Comparison of ENCODE assay signal across 9 mouse cellular contexts in the genomic region with DNA sequence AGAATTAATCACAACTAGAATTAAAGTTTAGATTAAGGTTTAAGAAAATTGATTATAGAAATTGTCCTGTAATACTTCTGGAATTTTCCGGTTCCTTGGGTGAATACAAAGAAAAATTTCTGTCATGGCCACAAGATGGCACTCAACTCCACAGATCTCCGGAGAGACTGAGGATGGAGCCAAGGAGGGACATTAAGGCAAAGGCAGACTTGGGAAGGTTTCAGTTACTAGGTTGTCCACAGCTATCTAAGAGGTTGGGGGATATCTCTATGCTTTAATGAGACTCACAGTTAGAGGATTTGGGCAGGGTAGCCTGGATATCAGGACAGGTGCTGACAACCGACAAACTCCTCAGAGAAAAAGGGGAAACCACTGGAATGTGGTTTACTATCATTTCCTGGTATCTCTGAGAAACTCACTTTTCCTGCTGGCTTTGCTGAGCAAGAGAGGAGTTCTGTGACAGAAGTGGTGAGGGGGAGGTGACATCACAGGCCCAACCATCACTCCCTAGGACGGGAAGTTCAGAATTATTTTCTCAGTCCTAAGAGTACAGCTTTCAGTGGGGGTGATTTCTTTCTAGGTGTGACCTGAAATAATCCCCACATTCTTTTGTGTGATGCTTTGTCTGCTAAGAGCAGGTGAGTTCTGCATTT. TPM values are rescaled to one million over a fixed set of nuclear protein-coding genes. Genes with fewer than 3 reads are reported as not detected.
A peak's percentile ranks its signal among the peaks of the same experiment; 100 is the strongest.
DNase-seq lines count a peak whose midpoint lies in the region; ATAC-seq and TF ChIP-seq lines count a peak whose summit lies in the region.
"Had no signal": no experiment of that assay in that cellular context is flagged by ENCODE, and none has a peak within 500 bp of the region (broad histone marks: within the 10 kb centered on the region; RNA-seq: fewer than 3 reads in every experiment).

No protein-coding gene starts in this region.

- no peak for TF ChIP-seq POLR2A in kidney, adult 2 months (IDR thresholded peaks at IDR 0.05; ENCODE audit: low read depth, low read length)

- no peak overlapping the region for H3K4me2 ChIP-seq in kidney, embryonic 14.5 days (replicated peaks; ENCODE audit: low read depth, low read length)

- H3K4me3 ChIP-seq in kidney, adult 2 months (ENCODE audit: insufficient read depth, low read depth, low read length), result no peak overlapping the region
- H3K4me3 ChIP-seq in kidney, embryonic 14.5 days (ENCODE audit: low read length), result no peak overlapping the region
- no peak overlapping the region for H3K4me3 ChIP-seq in E14TG2a.4 (replicated peaks; ENCODE audit: low read length)
- H3K4me3 ChIP-seq in heart, embryonic 10.5 days, result no peak overlapping the region

- H3K9me3 ChIP-seq in kidney, embryonic 14.5 days (ENCODE audit: control insufficient read depth, low read length), result no peaks in the 10 kb centered on the region
- H3K9me3 ChIP-seq in E14TG2a.4 (ENCODE audit: low read length), result no peaks in the 10 kb centered on the region
- H3K9me3 ChIP-seq in heart, embryonic 10.5 days, result no peaks in the 10 kb centered on the region

- no peaks in the 10 kb centered on the region; the same call in 1 of the 2 replicates for H3K27me3 ChIP-seq in kidney, adult 2 months (replicated peaks; ENCODE audit: control insufficient read depth, insufficient read depth, low read length)
- no peaks in the 10 kb centered on the region for H3K27me3 ChIP-seq in kidney, embryonic 14.5 days (ENCODE audit: control insufficient read depth, insufficient read depth, low read length)
- peaks cover 16% of the 10 kb centered on the region for H3K27me3 ChIP-seq in E14TG2a.4 (ENCODE audit: insufficient read depth, low read length)
- H3K27me3 ChIP-seq in heart, embryonic 10.5 days (ENCODE audit: insufficient read depth, poor library complexity, severe bottlenecking), result no peaks in the 10 kb centered on the region

- no peak for ATAC-seq in kidney, embryonic 14.5 days (ENCODE audit: low FRiP score, low TSS enrichment)
- ATAC-seq in megakaryocyte-erythroid progenitor cell, adult 5-6 weeks (replicated peaks; ENCODE audit: low FRiP score, low TSS enrichment, poor library complexity, severe bottlenecking), result peak; percentile 82

- WGBS in kidney, adult 2 months, result 42% methylated on average over 4 of the region's 4 CpGs
- WGBS in kidney, embryonic 14.5 days, result 47% methylated on average over 4 of the region's 4 CpGs
- 39% methylated on average over 4 of the region's 4 CpGs for WGBS in heart, embryonic 10.5 days

- H3K36me3 ChIP-seq in kidney, adult 2 months (ENCODE audit: control insufficient read depth, insufficient read depth, low read length), result no peaks in the 10 kb centered on the region
- H3K36me3 ChIP-seq in kidney, embryonic 14.5 days (ENCODE audit: control insufficient read depth, insufficient read depth, low read length), result no peaks in the 10 kb centered on the region
- no peaks in the 10 kb centered on the region for H3K36me3 ChIP-seq in E14TG2a.4 (ENCODE audit: insufficient read depth, low read length)
- H3K36me3 ChIP-seq in heart, embryonic 10.5 days, result no peaks in the 10 kb centered on the region

- H3K4me1 ChIP-seq in kidney, adult 2 months (ENCODE audit: control insufficient read depth, insufficient read depth, low read length), result no peaks in the 10 kb centered on the region
- no peaks in the 10 kb centered on the region for H3K4me1 ChIP-seq in kidney, embryonic 14.5 days (ENCODE audit: control insufficient read depth, insufficient read depth, low read length)
- no peaks in the 10 kb centered on the region for H3K4me1 ChIP-seq in E14TG2a.4 (replicated peaks; ENCODE audit: low read depth, low read length)
- H3K4me1 ChIP-seq in heart, embryonic 10.5 days, result no peaks in the 10 kb centered on the region

- peak; percentile 44 for TF ChIP-seq CTCF in kidney, adult 2 months (conservative IDR thresholded peaks at IDR 0.05; ENCODE audit: insufficient read depth, insufficient read length, low read depth, low read length)
- TF ChIP-seq CTCF in E14TG2a.4 (conservative IDR thresholded peaks at IDR 0.05; ENCODE audit: low read length), result peak; percentile 40

- DNase-seq in kidney, adult 2 months, result peak; percentile 6
- DNase-seq in brain, adult 2 months (ENCODE audit: low read depth, low spot score), result peak; percentile 75
- no peak for DNase-seq in urinary bladder, postnatal 25 days (ENCODE audit: low spot score)
- no peak for DNase-seq in heart, embryonic 10.5 days (ENCODE audit: low spot score)
- DNase-seq in cerebellum, postnatal 36 days, result no peak

- H3K9ac ChIP-seq in kidney, embryonic 14.5 days (ENCODE audit: low read depth, low read length), result no peak overlapping the region

- H3K27ac ChIP-seq in kidney, adult 2 months (ENCODE audit: insufficient read depth, low read depth, low read length), result no peak overlapping the region
- H3K27ac ChIP-seq in kidney, embryonic 14.5 days (ENCODE audit: low read depth, low read length), result no peak overlapping the region
- no peak overlapping the region for H3K27ac ChIP-seq in heart, embryonic 10.5 days

RNA-seq across cellular contexts. Expression of a gene that starts 56.0 kb away (rescaled TPM):
- polyA plus RNA-seq in kidney, adult 2 months (2012; rRNA removed), result 0.05 TPM in 1 of 2 replicates, not detected in the other
- not detected in 2 replicates for polyA plus RNA-seq in kidney, embryonic 14.5 days (2014; fragmentation: Nextera tagmentation; extraction: Ambion mirVana)
- not detected in 2 replicates for total RNA-seq in megakaryocyte-erythroid progenitor cell, adult 5-6 weeks (2014; fragmentation: Nextera tagmentation)
- not detected in 2 replicates for total RNA-seq in megakaryocyte-erythroid progenitor cell, adult 5-6 weeks (2017)
- not detected in 2 replicates for polyA plus RNA-seq in heart, embryonic 10.5 days (2016; fragmentation: Nextera tagmentation; extraction: Ambion mirVana)
- total RNA-seq: layer of hippocampus, adult 18-20 months had no signal

Comparison
In these comparisons a context has a peak if more than half of its experiments do, and no peak if none do; other contexts are left out.
1. DNase-seq: peak in kidney, adult 2 months (single experiment) and brain, adult 2 months (single experiment); none in urinary bladder, postnatal 25 days (single experiment), heart, embryonic 10.5 days (single experiment) and cerebellum, postnatal 36 days (0 of 2).